Mouse (Mus musculus) midbrain, embryonic 11.5 days (tissue): ENCODE measurements around the gene Ankrd50. TPM values are rescaled to one million over a fixed set of nuclear protein-coding genes. Genes with fewer than 3 reads are reported as not detected.
A peak's percentile ranks its signal among the peaks of the same experiment; 100 is the strongest.

Source experiments
- ATAC-seq: fragments of 200-750 bp; cut with Nextera tagmentation; 2 replicates; pipeline ENCODE4 v1.8.0; 2017; ENCODE audit warnings: moderate TSS enrichment, moderate library complexity; ENCODE audit not compliant: low FRiP score
- DNase-seq: peaks from one replicate; pipeline ENCODE4 v3.0.0; 2015; ENCODE audit warnings: low spot score; ENCODE audit errors: missing footprints
- H3K27ac ChIP-seq: fragments of 300-500 bp; sonication (generic); 2 replicates; pipeline ENCODE4 v1.5.1; 2014; ENCODE audit warnings: low read depth, low read length
- H3K27me3 ChIP-seq: fragments of 300-500 bp; sonication (generic); 2 replicates; pipeline ENCODE4 v1.6.1; 2014; ENCODE audit warnings: mild to moderate bottlenecking, low read length, moderate library complexity, mixed read lengths; ENCODE audit not compliant: control insufficient read depth, insufficient read depth
- H3K36me3 ChIP-seq: fragments of 300-500 bp; sonication (generic); 2 replicates; pipeline ENCODE4 v1.6.1; 2014; ENCODE audit warnings: mild to moderate bottlenecking, low read length, moderate library complexity, mixed read lengths; ENCODE audit not compliant: control insufficient read depth, insufficient read depth
- H3K4me1 ChIP-seq: fragments of 300-500 bp; sonication (generic); 2 replicates; pipeline ENCODE4 v1.6.1; 2014; ENCODE audit warnings: low read length; ENCODE audit not compliant: control insufficient read depth, insufficient read depth
- H3K4me2 ChIP-seq: fragments of 300-500 bp; sonication (generic); 2 replicates; pipeline ENCODE4 v1.6.1; 2014; ENCODE audit warnings: mild to moderate bottlenecking, moderate library complexity
- H3K4me3 ChIP-seq: fragments of 300-500 bp; sonication (generic); 2 replicates; pipeline ENCODE4 v1.5.1; 2014; ENCODE audit warnings: low read depth, low read length
- H3K9ac ChIP-seq: fragments of 300-500 bp; sonication (generic); 2 replicates; pipeline ENCODE4 v1.6.1; 2014; ENCODE audit warnings: low read length
- H3K9me3 ChIP-seq: fragments of 300-500 bp; sonication (generic); 2 replicates; pipeline ENCODE4 v1.6.1; 2016; ENCODE audit warnings: low read length; ENCODE audit not compliant: control insufficient read depth
- WGBS: fragments of 180-500 bp; shearing (Covaris S2); extraction: QIAGEN DNeasy Blood & Tissue Kit; methylation state at CpG from one replicate; pipeline ENCODE4 v1.1.7; 2014; 5-methylcytosine and 5-hydroxymethylcytosine counted together
- polyA plus RNA-seq: library from polyadenylated mRNA; unstranded; fragments of >200 nt; fragmentation: Nextera tagmentation; extraction: Ambion mirVana; gene quantifications from 2 replicates; pipeline ENCODE4 v1.2.1, GENCODE M21; 2014

Ankrd50 gene
- polyA plus RNA-seq, 1 experiment from 2014 or later: 31.8 TPM

DNA sequence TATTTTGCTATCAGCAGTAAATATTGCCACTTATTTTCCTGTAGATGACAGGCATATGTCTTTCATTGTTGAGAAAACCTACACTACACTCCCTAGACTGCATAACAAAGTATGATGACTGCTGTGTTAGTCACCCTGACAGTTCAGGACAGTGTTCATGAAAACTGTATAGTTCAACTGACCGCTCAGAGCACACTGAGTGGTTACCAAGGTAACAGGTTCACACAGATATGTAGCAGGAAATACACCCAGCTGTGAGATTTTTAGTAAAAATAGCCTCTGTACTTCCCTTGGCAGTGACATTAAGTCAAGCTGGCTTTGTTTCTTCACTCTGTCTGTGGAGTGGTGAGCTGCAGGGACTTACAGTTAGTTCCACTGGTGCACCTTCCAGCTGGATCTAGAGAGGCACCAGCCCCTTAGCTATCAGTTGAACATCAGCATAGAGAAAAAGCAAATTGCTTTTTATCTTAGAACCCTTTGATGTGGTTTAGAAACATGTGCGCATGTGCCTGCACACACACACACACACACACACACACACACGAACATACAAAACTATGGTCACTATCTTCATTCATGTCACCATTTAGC, 12.2 kb upstream of the Ankrd50 start:
- no peak overlapping the region for H3K27ac ChIP-seq
- no peaks in the 10 kb centered on the region for H3K9me3 ChIP-seq
- no peak overlapping the region for H3K4me3 ChIP-seq
- DNase-seq (no peak), ATAC-seq (no peak)
- no peaks in the 10 kb centered on the region for H3K27me3 ChIP-seq
- WGBS: 88% methylated on average over 3 of the region's 3 CpGs
- H3K4me2 ChIP-seq: no peak overlapping the region
- H3K4me1 ChIP-seq: no peaks in the 10 kb centered on the region
- no peaks in the 10 kb centered on the region for H3K36me3 ChIP-seq
- H3K9ac ChIP-seq: no peak overlapping the region

DNA sequence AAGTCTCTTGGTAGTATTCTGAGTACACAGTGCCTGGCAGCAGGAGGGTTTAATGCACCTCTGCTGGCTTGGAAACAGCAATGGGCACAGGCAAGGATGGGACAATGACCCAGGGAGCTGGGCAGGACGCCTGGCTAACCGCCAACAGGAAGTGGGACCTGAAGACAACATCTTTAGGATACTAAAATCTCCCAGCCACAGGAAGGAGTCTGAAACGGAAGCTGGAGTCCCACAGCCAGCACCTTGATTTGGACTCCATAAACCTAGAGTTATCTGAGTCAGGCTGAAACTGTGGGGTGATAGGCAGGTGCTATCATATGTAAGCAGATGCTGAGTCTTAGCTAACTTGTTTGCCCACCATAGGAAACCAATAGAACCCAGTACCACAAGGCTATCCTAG, 7.1 kb upstream of the Ankrd50 start:
- Histone ChIP-seq H3K27me3 (no peaks in the 10 kb centered on the region), H3K27ac (no peak overlapping the region), H3K4me3 (no peak overlapping the region), H3K4me1 (no peaks in the 10 kb centered on the region), H3K4me2 (no peak overlapping the region), H3K9me3 (no peaks in the 10 kb centered on the region), H3K9ac (no peak overlapping the region), H3K36me3 (no peaks in the 10 kb centered on the region)
- ATAC-seq: no peak
- peak; percentile 79 for DNase-seq
- 92% methylated on average over 3 of the region's 3 CpGs for whole genome bisulfite sequencing

DNA sequence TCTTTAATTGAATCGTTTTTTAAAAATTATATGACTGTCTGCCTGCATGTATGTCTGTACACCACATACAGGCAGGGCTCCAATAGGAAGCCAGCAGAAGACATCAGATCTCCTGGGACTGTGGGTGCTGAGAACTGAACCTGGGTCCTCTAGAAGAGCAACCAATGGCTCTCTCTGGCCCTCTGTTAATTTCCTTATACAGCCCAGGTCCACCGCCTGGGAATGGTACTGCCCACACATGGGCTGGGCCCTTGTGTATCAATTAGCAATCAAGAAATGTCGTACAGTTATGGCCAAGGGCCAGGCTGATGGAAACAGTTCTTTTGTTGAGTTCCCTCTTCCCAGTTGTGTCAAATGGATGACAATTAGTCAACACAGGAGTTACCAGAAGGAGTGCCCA, 6.6 kb upstream of the Ankrd50 start:
- Histone ChIP-seq H3K9ac (no peak overlapping the region), H3K27me3 (no peaks in the 10 kb centered on the region), H3K27ac (no peak overlapping the region), H3K4me3 (no peak overlapping the region), H3K36me3 (no peaks in the 10 kb centered on the region), H3K4me1 (no peaks in the 10 kb centered on the region), H3K9me3 (no peaks in the 10 kb centered on the region), H3K4me2 (no peak overlapping the region)
- no peak for ATAC-seq
- 87% methylated on average over 3 of the region's 3 CpGs for WGBS
- no peak for DNase-seq

DNA sequence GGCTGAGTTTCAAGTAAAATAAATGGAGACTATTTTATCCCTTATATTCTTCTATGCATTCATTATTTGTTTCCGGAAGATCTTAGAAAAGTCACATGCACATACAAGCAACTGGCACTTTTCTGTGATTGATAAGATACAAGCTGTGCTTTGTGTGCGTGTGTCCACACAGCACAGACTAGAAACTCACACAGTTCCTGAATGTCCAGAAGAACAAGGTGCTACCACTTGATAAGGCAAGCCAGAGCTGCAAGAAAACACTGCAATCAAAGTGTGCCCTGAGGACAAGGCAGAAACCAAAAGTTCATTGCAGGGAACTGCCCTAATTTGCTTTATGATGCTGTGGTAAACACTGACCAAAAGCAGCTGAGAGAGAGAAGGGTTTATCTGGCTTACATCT, 6.1 kb upstream of the Ankrd50 start:
- Histone ChIP-seq H3K9ac (no peak overlapping the region), H3K27me3 (no peaks in the 10 kb centered on the region), H3K36me3 (no peaks in the 10 kb centered on the region), H3K4me2 (no peak overlapping the region), H3K9me3 (no peaks in the 10 kb centered on the region), H3K4me3 (no peak overlapping the region), H3K4me1 (no peaks in the 10 kb centered on the region), H3K27ac (no peak overlapping the region)
- DNase-seq (peak; percentile 45), ATAC-seq (no peak)
- WGBS: 93% methylated on average over 2 of the region's 2 CpGs

DNA sequence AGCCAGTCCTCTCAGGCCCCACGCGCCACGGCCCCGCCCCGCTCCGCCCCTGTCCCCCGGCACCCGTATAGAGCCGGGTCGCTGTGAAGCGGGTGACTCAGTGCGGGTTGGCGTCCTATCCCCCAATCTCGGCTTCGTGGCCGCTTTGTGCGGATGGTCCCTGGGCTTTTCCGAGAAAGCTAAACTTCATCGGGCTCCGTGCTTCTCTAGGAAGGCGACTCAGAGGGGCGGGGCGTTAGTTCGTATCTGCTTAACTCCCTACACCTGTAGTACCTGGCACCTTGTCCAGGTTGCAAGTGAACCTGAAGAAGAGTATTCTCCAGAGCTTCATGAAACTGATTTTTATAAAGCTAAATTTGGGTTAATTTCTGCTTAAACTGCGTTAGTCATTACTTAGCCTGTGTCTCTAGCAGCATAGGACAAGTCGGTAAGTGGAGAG, 482 bp upstream of the Ankrd50 start:
- Histone ChIP-seq H3K27ac (no peak overlapping the region), H3K4me3 (peak overlapping the region; percentile 89), H3K4me1 (peaks cover 28% of the 10 kb centered on the region), H3K4me2 (peak overlapping the region; percentile 36), H3K36me3 (no peaks in the 10 kb centered on the region), H3K27me3 (no peaks in the 10 kb centered on the region), H3K9ac (no peak overlapping the region; the same call in 1 of the 2 replicates), H3K9me3 (no peaks in the 10 kb centered on the region)
- 2% methylated on average over 26 of the region's 26 CpGs for WGBS
- DNase-seq (no peak), ATAC-seq (no peak)

DNA sequence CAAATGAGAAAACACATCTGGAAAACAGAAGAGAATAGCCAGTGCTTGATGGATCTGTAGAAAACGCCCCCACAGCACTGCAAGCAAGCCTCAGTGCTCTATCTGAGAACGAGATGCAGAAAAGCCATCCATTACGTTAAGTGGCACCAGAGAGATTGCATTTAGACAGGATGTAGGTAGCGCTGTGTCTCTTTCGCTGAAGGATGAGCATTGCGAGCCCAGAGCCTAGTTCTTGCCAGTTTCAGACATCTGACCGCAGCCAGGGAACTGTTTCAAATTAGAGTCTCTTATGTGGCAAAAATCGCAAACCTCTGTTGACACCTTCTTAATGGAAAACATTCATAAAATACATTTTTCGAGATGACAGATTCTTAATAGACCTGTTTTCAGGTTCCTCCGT, 1.1 kb downstream of the Ankrd50 start:
- H3K27ac ChIP-seq: no peak overlapping the region
- DNase-seq (peak; percentile 90), ATAC-seq (no peak)

DNA sequence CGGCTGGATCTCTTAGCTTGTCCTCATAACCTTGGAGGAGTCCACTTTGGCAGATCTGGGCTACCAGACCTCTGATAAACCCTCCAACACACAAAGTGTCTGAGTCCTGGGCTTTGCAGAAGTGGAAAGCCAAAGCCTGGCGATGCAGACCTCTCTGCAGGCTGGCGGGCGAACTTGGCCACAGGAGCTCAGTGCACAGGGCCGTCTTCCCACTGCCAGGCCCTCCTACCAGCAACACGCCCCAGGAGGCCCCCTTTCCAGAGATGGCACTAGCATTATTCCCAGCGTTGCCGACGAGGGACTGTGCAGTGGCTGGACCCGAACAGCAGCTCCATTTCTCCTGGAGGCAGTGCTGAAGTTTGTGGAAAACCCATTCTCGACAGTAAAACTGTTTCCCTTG, 1.9 kb downstream of the Ankrd50 start:
- Histone ChIP-seq H3K36me3 (peaks cover 2% of the 10 kb centered on the region; the same call in 1 of the 2 replicates), H3K4me1 (peaks cover 38% of the 10 kb centered on the region), H3K9me3 (no peaks in the 10 kb centered on the region), H3K4me2 (peak overlapping the region; percentile 47), H3K27me3 (no peaks in the 10 kb centered on the region), H3K9ac (peak overlapping the region; percentile 14; the same call in 1 of the 2 replicates), H3K27ac (no peak overlapping the region), H3K4me3 (peak overlapping the region; percentile 89)
- ATAC-seq (no peak), DNase-seq (peak; percentile 86)
- 46% methylated on average over 11 of the region's 11 CpGs for WGBS

More for the DNA sequence above, 1.1 kb downstream of the Ankrd50 start:
- WGBS: 38% methylated on average over 10 of the region's 10 CpGs
- peak overlapping the region; percentile 47 for H3K4me2 ChIP-seq
- H3K4me3 ChIP-seq: peak overlapping the region; percentile 89
- H3K27me3 ChIP-seq: no peaks in the 10 kb centered on the region
- H3K9me3 ChIP-seq: no peaks in the 10 kb centered on the region
- H3K9ac ChIP-seq: peak overlapping the region; percentile 96
- peaks cover 2% of the 10 kb centered on the region; the same call in 1 of the 2 replicates for H3K36me3 ChIP-seq
- peaks cover 34% of the 10 kb centered on the region for H3K4me1 ChIP-seq

DNA sequence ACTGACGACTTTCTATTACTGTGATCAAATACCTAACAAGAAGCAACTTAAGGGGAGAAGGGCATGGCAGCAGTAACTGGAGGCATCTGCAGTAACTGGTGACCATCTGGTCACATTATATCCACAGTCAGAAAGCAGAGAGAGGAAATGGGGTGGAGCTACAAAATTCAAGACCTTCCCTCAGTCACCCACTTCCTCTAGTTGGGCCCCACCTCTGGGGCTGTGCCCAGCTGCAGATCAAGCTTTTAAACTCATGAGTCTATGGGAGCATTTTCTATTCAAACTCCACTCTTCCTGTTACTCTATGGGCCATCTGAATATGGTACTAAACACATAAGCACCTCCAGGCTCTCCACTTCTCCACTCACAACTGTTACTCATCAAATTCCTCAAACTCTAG, 3.5 kb downstream of the Ankrd50 start:
- no peak for ATAC-seq
- H3K9me3 ChIP-seq: no peaks in the 10 kb centered on the region
- no peak overlapping the region for H3K27ac ChIP-seq
- peaks cover 2% of the 10 kb centered on the region; the same call in 1 of the 2 replicates for H3K36me3 ChIP-seq
- WGBS: 64% methylated on average over 1 of the region's 1 CpGs
- DNase-seq: no peak
- H3K4me3 ChIP-seq: peak overlapping the region; percentile 22
- peaks cover 43% of the 10 kb centered on the region for H3K4me1 ChIP-seq
- H3K4me2 ChIP-seq: peak overlapping the region; percentile 45
- H3K27me3 ChIP-seq: no peaks in the 10 kb centered on the region
- no peak overlapping the region for H3K9ac ChIP-seq

DNA sequence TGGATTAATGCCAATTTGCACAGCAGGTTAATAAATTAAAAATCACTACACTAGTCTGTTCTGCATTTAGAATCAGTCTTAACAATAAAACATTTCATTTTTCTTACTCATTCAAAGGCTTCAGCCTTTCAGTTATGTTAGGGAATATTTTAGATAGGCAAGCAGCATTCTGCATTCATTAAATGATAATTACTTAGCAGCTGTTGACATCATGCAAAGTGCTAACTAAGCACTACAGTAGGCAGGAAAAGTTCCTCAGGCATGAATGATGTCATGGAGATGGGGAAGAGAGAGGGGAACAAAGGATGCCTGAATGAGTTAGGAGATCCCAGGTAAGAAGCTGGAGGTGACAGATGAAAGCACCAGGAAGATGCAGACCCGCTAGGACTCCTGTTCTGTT, 6.7 kb downstream of the Ankrd50 start:
- no peak overlapping the region for H3K4me2 ChIP-seq
- 62% methylated on average over 1 of the region's 1 CpGs for WGBS

More for the DNA sequence above, 6.7 kb downstream of the Ankrd50 start:
- ATAC-seq: no peak
- Histone ChIP-seq H3K4me3 (no peak overlapping the region), H3K27ac (no peak overlapping the region), H3K36me3 (peaks cover 2% of the 10 kb centered on the region; the same call in 1 of the 2 replicates), H3K27me3 (no peaks in the 10 kb centered on the region), H3K4me1 (peaks cover 44% of the 10 kb centered on the region), H3K9ac (no peak overlapping the region), H3K9me3 (no peaks in the 10 kb centered on the region)
- no peak for DNase-seq
